8 mouse cellular contexts compared by ENCODE assay signal in the genomic region with DNA sequence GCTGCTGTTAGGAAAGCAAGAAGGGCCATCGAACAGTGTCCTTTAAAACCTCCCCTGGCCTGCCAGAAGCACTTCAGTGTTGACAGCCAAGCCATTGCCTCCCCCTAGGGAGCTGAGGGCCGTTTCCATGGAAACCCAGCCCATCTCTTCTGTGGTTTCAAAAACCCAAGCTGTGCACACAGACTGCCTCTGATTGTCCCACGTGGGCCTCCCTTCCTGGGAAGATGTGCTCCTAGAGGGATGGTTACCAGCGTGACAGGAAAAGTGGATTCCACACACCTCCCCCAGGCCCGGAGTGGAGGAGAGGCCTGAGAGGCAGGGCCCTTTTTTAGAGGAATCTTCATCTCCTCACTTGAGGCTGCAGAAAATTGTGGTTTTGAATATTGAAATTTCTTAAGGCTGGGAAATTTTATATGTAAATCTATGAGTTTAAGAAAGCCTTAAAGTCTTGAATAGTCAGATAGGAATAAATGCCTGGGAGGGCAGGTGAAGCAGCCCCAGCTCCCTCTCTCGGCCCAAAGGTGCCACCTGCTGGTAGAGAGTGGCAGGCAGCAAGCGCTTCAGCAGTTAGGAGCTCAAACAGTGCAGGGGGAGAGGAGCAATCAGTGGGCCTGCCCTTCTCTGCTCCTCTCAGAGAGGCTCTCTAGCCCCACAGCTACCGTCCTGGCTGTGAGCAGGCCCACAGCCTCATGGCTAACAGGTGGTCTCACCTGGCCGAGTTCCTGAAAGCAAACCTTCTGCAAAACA. TPM values are rescaled to one million over a fixed set of nuclear protein-coding genes. Genes with fewer than 3 reads are reported as not detected.
DNase-seq lines count a peak whose midpoint lies in the region; ATAC-seq and TF ChIP-seq lines count a peak whose summit lies in the region.

No protein-coding gene starts in this region.

- ATAC-seq in kidney, embryonic 16.5 days (ENCODE audit: low FRiP score, low TSS enrichment): peak; percentile 74; the same call in 1 of the 2 replicates
- no peak for ATAC-seq in liver, postnatal 0 days

- WGBS in kidney, embryonic 16.5 days: 22% methylated on average over 9 of the region's 9 CpGs
- 20% methylated on average over 9 of the region's 9 CpGs for WGBS in liver, postnatal 0 days (ENCODE audit: insufficient replicate concordance)

- TF ChIP-seq EP300 in liver, postnatal 0 days (IDR thresholded peaks at IDR 0.05; ENCODE audit: low read depth): no peak

- no peak overlapping the region for H3K4me2 ChIP-seq in kidney, embryonic 16.5 days (replicated peaks; ENCODE audit: low read depth, low read length)
- H3K4me2 ChIP-seq in liver, postnatal 0 days (ENCODE audit: low read depth, low read length): no peak overlapping the region

- TF ChIP-seq CTCF in liver, postnatal 0 days (IDR thresholded peaks at IDR 0.05; ENCODE audit: low read depth): peak; percentile 75

- no peaks in the 10 kb centered on the region for H3K9me3 ChIP-seq in kidney, embryonic 16.5 days (ENCODE audit: low read length)
- no peaks in the 10 kb centered on the region for H3K9me3 ChIP-seq in liver, postnatal 0 days (ENCODE audit: low read length)

- H3K36me3 ChIP-seq in kidney, embryonic 16.5 days (ENCODE audit: insufficient read depth, low read length): no peaks in the 10 kb centered on the region
- no peaks in the 10 kb centered on the region for H3K36me3 ChIP-seq in liver, postnatal 0 days (replicated peaks; ENCODE audit: insufficient read depth, low read length)

- no peaks in the 10 kb centered on the region for H3K27me3 ChIP-seq in kidney, embryonic 16.5 days (ENCODE audit: insufficient read depth, low read length)
- H3K27me3 ChIP-seq in liver, postnatal 0 days (ENCODE audit: insufficient read depth, low read length): peaks cover 17% of the 10 kb centered on the region

- no peak overlapping the region for H3K4me3 ChIP-seq in kidney, embryonic 16.5 days (ENCODE audit: low read length)
- H3K4me3 ChIP-seq in liver, postnatal 0 days (ENCODE audit: low read depth, low read length): no peak overlapping the region

- H3K27ac ChIP-seq in kidney, embryonic 16.5 days (ENCODE audit: low read length): no peak overlapping the region
- no peak overlapping the region for H3K27ac ChIP-seq in liver, postnatal 0 days (ENCODE audit: low read depth)

- no peak overlapping the region for H3K9ac ChIP-seq in kidney, embryonic 16.5 days (replicated peaks; ENCODE audit: low read length)
- H3K9ac ChIP-seq in liver, postnatal 0 days (replicated peaks): no peak overlapping the region

- intact Hi-C loops in gastrocnemius, postnatal 36 days (cut with DNase I): loop anchor here (2.0 kb wide), 1 partner anchor 206 kb away; no protein-coding TSS in a partner anchor

- DNase-seq in A20 (ENCODE audit: low read depth, low spot score): peak; percentile 49
- DNase-seq in adrenal gland, adult 8-10 months: peak; percentile 36
- peak; percentile 65 for DNase-seq in embryo, embryonic 9.5 days (ENCODE audit: extremely low spot score)
- peak; percentile 36 to 64 for DNase-seq in gastrocnemius, postnatal 36 days
- DNase-seq in liver, postnatal 0 days: peak; percentile 63
- DNase-seq in ovary, postnatal 36 days (ENCODE audit: low spot score): peak; percentile 61
- DNase-seq in natural killer cell, adult 2 months (ENCODE audit: low spot score in 2 of 2): no peak

- H3K4me1 ChIP-seq in kidney, embryonic 16.5 days (ENCODE audit: insufficient read depth, low read length): no peaks in the 10 kb centered on the region
- H3K4me1 ChIP-seq in liver, postnatal 0 days (ENCODE audit: insufficient read depth): no peaks in the 10 kb centered on the region

RNA-seq across cellular contexts. Expression of gene Pxdn, which starts 54.4 kb away (rescaled TPM):
- 10 to 100 TPM; 41.0 to 51.5 (median 44.3) TPM for total RNA-seq in adrenal gland, adult 8-10 months (2022)
- total RNA-seq in gastrocnemius, postnatal 36 days (2021): 10 to 100 TPM; 12.7 to 12.9 TPM
- 105 and 107 TPM in 2 replicates for polyA plus RNA-seq in kidney, embryonic 16.5 days (2015; fragmentation: Nextera tagmentation; extraction: Ambion mirVana)
- polyA plus RNA-seq in liver, postnatal 0 days (2015; fragmentation: Nextera tagmentation; extraction: Ambion mirVana): 4.9 TPM in 2 replicates

Comparison
In these comparisons a context has a peak if more than half of its experiments do, and no peak if none do; other contexts are left out.
1. DNase-seq: peak in A20 (single experiment), adrenal gland, adult 8-10 months (single experiment), embryo, embryonic 9.5 days (single experiment), gastrocnemius, postnatal 36 days (2 of 2), liver, postnatal 0 days (single experiment) and ovary, postnatal 36 days (single experiment); none in natural killer cell, adult 2 months (0 of 2).